Mouse (Mus musculus) neural tube, embryonic 12.5 days (tissue): Measurements from ENCODE around the gene Gm28539. TPM values are rescaled to one million over a fixed set of nuclear protein-coding genes. Genes with fewer than 3 reads are reported as not detected.

Experiments
- ATAC-seq: fragments of 200-750 bp; cut with Nextera tagmentation; 2 replicates; pipeline ENCODE4 v1.8.0; 2017; ENCODE audit warnings: low read depth, mild to moderate bottlenecking, moderate TSS enrichment, moderate library complexity; ENCODE audit not compliant: low FRiP score
- H3K27ac ChIP-seq: fragments of 300-500 bp; sonication (generic); 2 replicates; pipeline ENCODE4 v1.5.1; 2016
- H3K27me3 ChIP-seq: fragments of 300-500 bp; sonication (generic); replicated peaks from 2 replicates; pipeline ENCODE4 v1.6.1; 2016; ENCODE audit warnings: mild to moderate bottlenecking
- H3K36me3 ChIP-seq: fragments of 300-500 bp; sonication (generic); 2 replicates; pipeline ENCODE4 v1.6.1; 2016; ENCODE audit warnings: mild to moderate bottlenecking
- H3K4me1 ChIP-seq: fragments of 300-500 bp; sonication (generic); 2 replicates; pipeline ENCODE4 v1.6.1; 2016
- H3K4me2 ChIP-seq: fragments of 300-500 bp; sonication (generic); replicated peaks from 2 replicates; pipeline ENCODE4 v1.6.1; 2016; ENCODE audit warnings: mild to moderate bottlenecking
- H3K4me3 ChIP-seq: fragments of 300-500 bp; sonication (generic); 2 replicates; pipeline ENCODE4 v1.5.1; 2016
- H3K9ac ChIP-seq: fragments of 300-500 bp; sonication (generic); 2 replicates; pipeline ENCODE4 v1.6.1; 2016; ENCODE audit warnings: mild to moderate bottlenecking
- H3K9me3 ChIP-seq: fragments of 300-500 bp; sonication (generic); 2 replicates; pipeline ENCODE4 v1.6.1; 2016; ENCODE audit warnings: mild to moderate bottlenecking
- WGBS: fragments of 180-500 bp; shearing (Covaris S2); methylation state at CpG from one replicate; pipeline ENCODE4 v1.1.7; 2016; 5-methylcytosine and 5-hydroxymethylcytosine counted together
- polyA plus RNA-seq: library from polyadenylated mRNA; unstranded; fragments of >200 nt; fragmentation: Nextera tagmentation; extraction: Ambion mirVana; gene quantifications from 2 replicates; pipeline ENCODE4 v1.2.1, GENCODE M21; 2016

Gene Gm28539
- polyA plus RNA-seq, result 0.23 TPM in 1 of 2 replicates, not detected in the other

- 1% methylated on average over 46 of the region's 46 CpGs for whole genome bisulfite sequencing
- peak within 1 kb of the TSS; percentile 75 for H3K4me2 ChIP-seq
- no peak within 1 kb of the TSS for H3K27ac ChIP-seq
- peaks cover 30% of the 10 kb centered on the region for H3K36me3 ChIP-seq
- peak within 1 kb of the TSS; percentile 71 for H3K4me3 ChIP-seq
- 0 out of 2 replicates have a peak, but pooled peaks cover 5% of the 10 kb centered on the region for H3K4me1 ChIP-seq
- peak; percentile 93 for ATAC-seq
- H3K9ac ChIP-seq, result peak within 1 kb of the TSS; percentile 84
- H3K9me3 ChIP-seq, result no peaks in the 10 kb centered on the region
- no peaks in the 10 kb centered on the region for H3K27me3 ChIP-seq
Observed at GRCm38 (mm10) chr16:18836468-18837208, at the start of gene Gm28539, which contains the start of gene 2510002D24Rik. Gm28539 (plus strand) TSS chr16:18836584. 2510002D24Rik (plus strand) TSS chr16:18836578.

GRCm38 (mm10) chr16:18786652-18787051 lies 49.7 kb upstream of the Gm28539 start:
- Histone ChIP-seq H3K4me1 (no peaks in the 10 kb centered on the region), H3K27ac (no peak overlapping the region), H3K9ac (no peak overlapping the region), H3K36me3 (peaks cover 39% of the 10 kb centered on the region), H3K4me2 (no peak overlapping the region), H3K27me3 (no peaks in the 10 kb centered on the region), H3K9me3 (no peaks in the 10 kb centered on the region), H3K4me3 (no peak overlapping the region)
- 91% methylated on average over 10 of the region's 10 CpGs for WGBS
- ATAC-seq, result no peak

GRCm38 (mm10) chr16:18788627-18789406 lies 47.6 kb upstream of the Gm28539 start:
- Histone ChIP-seq H3K4me2 (no peak overlapping the region), H3K9me3 (no peaks in the 10 kb centered on the region), H3K27me3 (no peaks in the 10 kb centered on the region), H3K4me3 (no peak overlapping the region), H3K36me3 (peaks cover 43% of the 10 kb centered on the region), H3K4me1 (no peaks in the 10 kb centered on the region), H3K9ac (no peak overlapping the region), H3K27ac (no peak overlapping the region)
- WGBS, result 88% methylated on average over 10 of the region's 10 CpGs
- no peak for ATAC-seq

GRCm38 (mm10) chr16:18795223-18795899 lies 41.0 kb upstream of the Gm28539 start:
- ATAC-seq, result no peak
- no peak overlapping the region for H3K4me3 ChIP-seq
- H3K27ac ChIP-seq, result no peak overlapping the region
- H3K9me3 ChIP-seq, result no peaks in the 10 kb centered on the region
- no peak overlapping the region for H3K4me2 ChIP-seq
- 91% methylated on average over 11 of the region's 11 CpGs for WGBS
- H3K27me3 ChIP-seq, result no peaks in the 10 kb centered on the region
- H3K4me1 ChIP-seq, result no peaks in the 10 kb centered on the region
- H3K36me3 ChIP-seq, result peaks cover 69% of the 10 kb centered on the region
- H3K9ac ChIP-seq, result no peak overlapping the region

GRCm38 (mm10) chr16:18796645-18797044 lies 39.7 kb upstream of the Gm28539 start:
- Histone ChIP-seq H3K9me3 (no peaks in the 10 kb centered on the region), H3K27ac (no peak overlapping the region), H3K36me3 (peaks cover 65% of the 10 kb centered on the region), H3K4me3 (no peak overlapping the region), H3K27me3 (no peaks in the 10 kb centered on the region), H3K4me2 (no peak overlapping the region), H3K9ac (no peak overlapping the region), H3K4me1 (no peaks in the 10 kb centered on the region)
- ATAC-seq, result no peak
- 88% methylated on average over 7 of the region's 7 CpGs for WGBS

- peaks cover 59% of the 10 kb centered on the region for H3K36me3 ChIP-seq
- no peak for ATAC-seq
- H3K4me1 ChIP-seq, result no peaks in the 10 kb centered on the region
- H3K27me3 ChIP-seq, result no peaks in the 10 kb centered on the region
- H3K9ac ChIP-seq, result no peak overlapping the region
- WGBS, result 93% methylated on average over 5 of the region's 5 CpGs
- no peak overlapping the region for H3K27ac ChIP-seq
- H3K4me2 ChIP-seq, result no peak overlapping the region
- no peak overlapping the region for H3K4me3 ChIP-seq
- H3K9me3 ChIP-seq, result no peaks in the 10 kb centered on the region
Observed at GRCm38 (mm10) chr16:18798151-18798550, 38.2 kb upstream of the Gm28539 start.

GRCm38 (mm10) chr16:18798841-18799240 lies 37.5 kb upstream of the Gm28539 start:
- Histone ChIP-seq H3K36me3 (peaks cover 53% of the 10 kb centered on the region), H3K4me3 (no peak overlapping the region), H3K4me1 (no peaks in the 10 kb centered on the region), H3K9ac (no peak overlapping the region), H3K27ac (no peak overlapping the region), H3K9me3 (no peaks in the 10 kb centered on the region), H3K27me3 (no peaks in the 10 kb centered on the region), H3K4me2 (no peak overlapping the region)
- 83% methylated on average over 2 of the region's 2 CpGs for WGBS
- peak; percentile 21; the same call in 1 of the 2 replicates for ATAC-seq

- Histone ChIP-seq H3K27ac (no peak overlapping the region), H3K9ac (no peak overlapping the region), H3K4me2 (no peak overlapping the region), H3K27me3 (no peaks in the 10 kb centered on the region), H3K9me3 (no peaks in the 10 kb centered on the region), H3K4me3 (no peak overlapping the region), H3K36me3 (peaks cover 37% of the 10 kb centered on the region), H3K4me1 (no peaks in the 10 kb centered on the region)
- no peak for ATAC-seq
- WGBS, result 96% methylated on average over 2 of the region's 2 CpGs
Observed at GRCm38 (mm10) chr16:18805746-18806145, 30.6 kb upstream of the Gm28539 start.

- Histone ChIP-seq H3K4me3 (no peak overlapping the region), H3K9ac (no peak overlapping the region), H3K4me2 (no peak overlapping the region), H3K36me3 (peaks cover 32% of the 10 kb centered on the region), H3K27me3 (no peaks in the 10 kb centered on the region), H3K9me3 (no peaks in the 10 kb centered on the region), H3K27ac (no peak overlapping the region), H3K4me1 (peaks cover 14% of the 10 kb centered on the region)
- 97% methylated on average over 5 of the region's 5 CpGs for WGBS
- no peak for ATAC-seq
Observed at GRCm38 (mm10) chr16:18809001-18809400, 27.4 kb upstream of the Gm28539 start.

- WGBS, result 7% methylated on average over 5 of the region's 5 CpGs
- Histone ChIP-seq H3K4me1 (peaks cover 14% of the 10 kb centered on the region), H3K4me2 (peak overlapping the region; percentile 71), H3K27ac (no peak overlapping the region), H3K9me3 (no peaks in the 10 kb centered on the region), H3K27me3 (no peaks in the 10 kb centered on the region), H3K4me3 (peak overlapping the region; percentile 82), H3K36me3 (peaks cover 36% of the 10 kb centered on the region), H3K9ac (peak overlapping the region; percentile 46)
- ATAC-seq, result peak; percentile 1; the same call in 1 of the 2 replicates
Observed at GRCm38 (mm10) chr16:18811032-18811431, 25.4 kb upstream of the Gm28539 start.

GRCm38 (mm10) chr16:18811468-18812384 lies 24.7 kb upstream of the Gm28539 start, which contains the start of the genes Ufd1 and Cdc45:
Ufd1 (plus strand) TSS chr16:18811779.
Cdc45 (minus strand) TSS chr16:18811987.
- Histone ChIP-seq H3K9me3 (no peaks in the 10 kb centered on the region), H3K27ac (no peak within 1 kb of the TSS), H3K4me1 (peaks cover 14% of the 10 kb centered on the region), H3K4me3 (peak within 1 kb of the TSS; percentile 82), H3K9ac (peak within 1 kb of the TSS; percentile 81), H3K27me3 (no peaks in the 10 kb centered on the region), H3K4me2 (peak within 1 kb of the TSS; percentile 71), H3K36me3 (peaks cover 38% of the 10 kb centered on the region)
- peak; percentile 97 for ATAC-seq
- WGBS, result under 1% methylated on average over 42 of the region's 42 CpGs
